Mouse (Mus musculus) CH12.LX (cell line): ENCODE measurements around the gene Stard13.

ENCODE experiments used
- BHLHE40 ChIP-seq: IDR thresholded peaks from 2 replicates; pipeline ENCODE4 v1.6.1; 2011; ENCODE audit warnings: mild to moderate bottlenecking, low read depth, low read length, improper control_type of control experiment
- CHD1 ChIP-seq: IDR thresholded peaks from 2 replicates; pipeline ENCODE4 v1.6.1; 2012; ENCODE audit warnings: low read depth, low read length, improper control_type of control experiment, inconsistent platforms
- CTCF ChIP-seq, 2 experiments: IDR thresholded peaks in 1 of 2; conservative IDR thresholded peaks in 1 of 2; 2 replicates each; pipeline ENCODE4 v1.5.1; 2011 to 2012; ENCODE audit warnings: low read depth in 2 of 2, low read length in 2 of 2, improper control_type of control experiment in 1 of 2, inconsistent platforms in 1 of 2, mild to moderate bottlenecking in 1 of 2, moderate library complexity in 1 of 2
- GABPA ChIP-seq: IDR thresholded peaks from 2 replicates; pipeline ENCODE4 v1.6.1; 2012; ENCODE audit warnings: low read depth, low read length, improper control_type of control experiment, inconsistent platforms; ENCODE audit not compliant: insufficient replicate concordance
- POLR2A ChIP-seq: IDR thresholded peaks from 2 replicates; pipeline ENCODE4 v1.6.1; 2011; ENCODE audit warnings: low read depth, mild to moderate bottlenecking, improper control_type of control experiment, low read length

- TF ChIP-seq CTCF (conservative IDR thresholded peaks at IDR 0.05 in 1 of 2, IDR thresholded peaks at IDR 0.05 in 1 of 2; ENCODE audit: low read depth in 2 of 2, low read length in 2 of 2) (no peak), POLR2A (no peak), CHD1 (no peak), BHLHE40 (no peak), GABPA (no peak)
Observed at GRCm38 (mm10) chr5:151089201-151089600, 144.4 kb downstream of the Stard13 start.
